Mouse (Mus musculus): ENCODE results near the gene E130308A19Rik.

- no peak for TF ChIP-seq E2F4 (IDR thresholded peaks at IDR 0.05; ENCODE audit: insufficient replicate concordance, low read depth, low read length)
- TF ChIP-seq USF2 (conservative IDR thresholded peaks at IDR 0.05; ENCODE audit: low read depth, low read length) = no peak
These were observed 4.1 kb downstream of the E130308A19Rik start for GRCm38 (mm10) chr4:59630122-59630521.

Data from CH12.LX (cell line).